Mouse (Mus musculus) midbrain, embryonic 15.5 days (tissue): Measurements from ENCODE around the gene Itch. TPM values are rescaled to one million over a fixed set of nuclear protein-coding genes. Genes with fewer than 3 reads are reported as not detected.
"Not testable (repeated sequence)": the region's sequence is repeated elsewhere in the genome, so short reads cannot be mapped to it uniquely, and the experiment has no call there.

ENCODE experiments used
- ATAC-seq: fragments of 200-750 bp; cut with Nextera tagmentation; replicated peaks from 2 replicates; pipeline ENCODE4 v1.8.0; 2017; ENCODE audit warnings: moderate TSS enrichment
- H3K27ac ChIP-seq: fragments of 300-500 bp; sonication (generic); 2 replicates; pipeline ENCODE4 v1.5.1; 2015; ENCODE audit warnings: mild to moderate bottlenecking, inconsistent platforms
- H3K27me3 ChIP-seq: fragments of 300-500 bp; sonication (generic); replicated peaks from 2 replicates; pipeline ENCODE4 v1.6.1; 2015; ENCODE audit warnings: inconsistent platforms
- H3K36me3 ChIP-seq: fragments of 300-500 bp; sonication (generic); replicated peaks from 2 replicates; pipeline ENCODE4 v1.6.1; 2015; ENCODE audit warnings: inconsistent platforms
- H3K4me1 ChIP-seq: fragments of 300-500 bp; sonication (generic); 2 replicates; pipeline ENCODE4 v1.6.1; 2015; ENCODE audit warnings: inconsistent platforms
- H3K4me2 ChIP-seq: fragments of 300-500 bp; sonication (generic); 2 replicates; pipeline ENCODE4 v1.6.1; 2015; ENCODE audit warnings: inconsistent platforms, mild to moderate bottlenecking, moderate library complexity
- H3K4me3 ChIP-seq: fragments of 300-500 bp; sonication (generic); 2 replicates; pipeline ENCODE4 v1.5.1; 2015; ENCODE audit warnings: mild to moderate bottlenecking, inconsistent platforms
- H3K9ac ChIP-seq: fragments of 300-500 bp; sonication (generic); 2 replicates; pipeline ENCODE4 v1.6.1; 2015; ENCODE audit warnings: mild to moderate bottlenecking, inconsistent platforms
- H3K9me3 ChIP-seq: fragments of 300-500 bp; sonication (generic); 2 replicates; pipeline ENCODE4 v1.6.1; 2016; ENCODE audit warnings: inconsistent platforms
- WGBS: fragments of 180-500 bp; shearing (Covaris S2); methylation state at CpG from one replicate; pipeline ENCODE4 v1.1.7; 2015; ENCODE audit warnings: mixed read lengths; 5-methylcytosine and 5-hydroxymethylcytosine counted together
- polyA plus RNA-seq: library from polyadenylated mRNA; unstranded; fragments of >200 nt; fragmentation: Nextera tagmentation; extraction: Ambion mirVana; gene quantifications from 2 replicates; pipeline ENCODE4 v1.2.1, GENCODE M21; 2015

Gene Itch
- polyA plus RNA-seq, 1 experiment from 2014 or later: 47.9 TPM

DNA sequence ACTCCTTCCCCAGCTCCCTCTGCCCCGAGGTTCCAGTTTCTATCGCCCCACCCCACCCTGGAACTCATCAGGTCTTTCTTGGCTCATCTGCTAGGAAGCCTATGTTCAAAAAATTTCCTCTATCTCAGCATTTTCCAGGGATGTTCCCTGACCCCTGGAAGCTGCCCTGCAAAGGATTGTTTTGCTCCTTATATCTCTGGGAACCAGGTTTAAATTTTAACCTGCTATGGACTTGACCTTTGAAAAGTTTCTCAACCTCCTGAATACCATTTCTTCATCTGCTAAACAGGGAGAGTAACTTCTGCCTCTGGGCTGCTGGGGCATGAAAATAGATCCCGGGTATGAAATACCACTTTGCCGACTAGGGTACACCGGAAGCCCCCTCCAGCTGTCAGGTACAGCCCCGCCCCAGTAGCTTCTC is 31.5 kb upstream of the Itch start:
- 0 out of 2 replicates have a peak, but pooled peaks cover 4% of the 10 kb centered on the region for H3K4me1 ChIP-seq
- H3K27ac ChIP-seq: no peak overlapping the region
- H3K27me3 ChIP-seq: no peaks in the 10 kb centered on the region
- WGBS: 74% methylated on average over 6 of the region's 6 CpGs
- H3K36me3 ChIP-seq: no peaks in the 10 kb centered on the region
- no peak overlapping the region for H3K4me2 ChIP-seq
- no peaks in the 10 kb centered on the region for H3K9me3 ChIP-seq
- no peak overlapping the region for H3K9ac ChIP-seq
- no peak for ATAC-seq
- H3K4me3 ChIP-seq: no peak overlapping the region

DNA sequence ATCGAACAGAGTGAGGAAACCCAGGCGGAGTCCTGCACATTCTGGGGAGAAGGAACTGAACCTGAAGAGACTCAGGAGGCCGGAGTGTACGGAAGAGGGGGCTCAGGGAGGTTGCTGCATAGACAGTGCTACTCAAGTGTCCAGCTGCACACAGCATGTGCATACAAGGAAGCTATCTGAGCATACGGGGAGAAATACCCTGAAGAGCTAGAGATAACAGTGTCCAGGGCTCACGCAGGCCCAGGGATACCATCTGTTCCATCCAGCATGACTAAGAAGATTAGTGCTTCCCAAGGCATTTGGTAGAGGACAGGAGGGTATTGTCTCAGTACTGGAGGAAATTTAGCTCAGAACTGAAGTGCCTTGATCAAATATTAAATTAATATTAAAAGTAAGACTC is 29.7 kb upstream of the Itch start:
- no peaks in the 10 kb centered on the region for H3K9me3 ChIP-seq
- 0 out of 2 replicates have a peak overlapping the region, but pooled peaks have one; percentile 26 for H3K27ac ChIP-seq
- H3K4me2 ChIP-seq: no peak overlapping the region
- H3K4me3 ChIP-seq: no peak overlapping the region
- H3K9ac ChIP-seq: no peak overlapping the region
- ATAC-seq: no peak
- H3K36me3 ChIP-seq: no peaks in the 10 kb centered on the region
- no peaks in the 10 kb centered on the region for H3K27me3 ChIP-seq
- H3K4me1 ChIP-seq: 0 out of 2 replicates have a peak, but pooled peaks cover 4% of the 10 kb centered on the region
- WGBS: 39% methylated on average over 6 of the region's 6 CpGs

GRCm38 (mm10) chr2:155107276-155107675 is 26.0 kb upstream of the Itch start:
- not testable (repeated sequence) for H3K4me2 ChIP-seq, H3K36me3 ChIP-seq, ATAC-seq, H3K4me3 ChIP-seq, H3K9me3 ChIP-seq, H3K27ac ChIP-seq, H3K4me1 ChIP-seq, H3K27me3 ChIP-seq, H3K9ac ChIP-seq
- 81% methylated on average over 9 of the region's 9 CpGs for WGBS

DNA sequence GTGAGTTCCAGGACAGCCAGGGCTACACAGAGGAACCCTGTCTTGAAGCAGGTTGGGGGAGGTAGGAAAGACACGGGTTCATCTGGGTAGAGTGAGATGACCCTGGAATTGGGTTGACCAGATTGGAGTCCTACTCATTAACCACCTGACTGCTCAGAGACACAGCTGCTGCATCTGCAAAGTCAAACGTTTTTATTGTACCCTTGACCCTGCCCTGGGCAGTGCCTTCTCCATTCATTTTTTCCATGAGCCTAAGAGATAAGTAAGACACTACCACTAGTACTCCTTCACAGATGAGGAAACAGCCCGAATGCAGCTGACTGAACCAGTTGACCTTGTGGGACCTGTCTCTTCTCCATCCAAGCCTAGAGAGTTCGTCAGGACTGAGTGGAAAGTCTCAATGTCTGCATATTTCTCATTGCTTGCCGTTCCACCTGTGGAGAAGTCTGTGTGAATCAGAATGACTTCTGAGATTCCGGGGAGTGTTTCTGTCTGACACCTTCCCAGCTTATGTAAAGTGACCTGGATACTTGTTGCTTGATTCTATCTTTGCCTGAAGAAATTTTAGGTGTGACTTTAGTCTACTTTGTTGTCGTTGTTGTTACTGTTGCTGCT is 18.0 kb upstream of the Itch start:
- no peak overlapping the region for H3K27ac ChIP-seq
- H3K27me3 ChIP-seq: no peaks in the 10 kb centered on the region
- H3K4me3 ChIP-seq: no peak overlapping the region
- no peak overlapping the region for H3K4me2 ChIP-seq
- WGBS: 65% methylated on average over 7 of the region's 7 CpGs
- H3K36me3 ChIP-seq: no peaks in the 10 kb centered on the region
- H3K9ac ChIP-seq: no peak overlapping the region
- H3K4me1 ChIP-seq: no peaks in the 10 kb centered on the region
- H3K9me3 ChIP-seq: peaks cover 4% of the 10 kb centered on the region; the same call in 1 of the 2 replicates
- ATAC-seq: no peak

DNA sequence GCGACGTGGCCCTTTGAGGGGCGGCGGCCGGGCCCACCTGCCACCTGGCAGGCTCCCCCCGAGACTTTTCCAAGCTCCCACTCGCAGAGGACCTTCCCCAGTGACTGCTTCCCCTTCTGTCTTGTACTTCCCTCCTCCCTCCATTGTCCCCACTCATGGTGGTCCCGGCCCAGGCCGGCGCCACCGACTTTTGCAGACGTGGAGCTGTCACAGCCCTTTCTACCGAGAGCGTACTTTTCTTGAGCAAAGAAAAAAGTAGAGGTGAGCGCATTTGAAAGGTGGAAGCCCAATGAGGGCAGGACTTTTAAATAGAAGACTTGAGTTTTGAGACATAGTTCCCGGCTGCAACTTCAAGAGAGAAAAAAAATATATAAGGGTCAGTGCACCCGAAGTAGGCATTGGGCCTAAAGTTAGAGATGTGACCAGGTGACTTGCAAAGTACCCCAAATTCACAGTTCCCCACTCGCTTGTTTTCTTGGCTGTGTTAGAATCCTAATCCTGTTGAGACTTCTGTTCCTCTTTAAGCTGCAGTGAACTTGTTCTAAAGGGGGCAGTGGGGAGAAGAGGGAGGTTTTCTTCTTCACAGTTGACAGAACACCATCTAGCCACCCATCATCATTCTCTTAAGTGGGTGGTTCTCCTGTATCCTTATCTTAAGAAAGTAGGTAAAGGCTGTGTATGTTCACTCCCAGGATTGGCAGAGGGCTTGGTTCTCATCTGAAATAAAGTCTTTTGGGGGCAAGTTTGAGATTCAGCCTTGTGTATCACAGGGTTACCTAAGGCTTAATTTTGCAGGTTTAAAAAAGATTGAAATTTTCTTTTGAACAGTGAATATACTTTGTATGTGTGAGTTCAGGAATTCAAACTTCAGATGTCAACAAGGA is 910 bp downstream of the Itch start:
- Histone ChIP-seq H3K9ac (peak overlapping the region; percentile 96), H3K27ac (peak overlapping the region; percentile 93), H3K4me2 (peak overlapping the region; percentile 65), H3K36me3 (peaks cover 11% of the 10 kb centered on the region), H3K9me3 (no peaks in the 10 kb centered on the region), H3K4me1 (peaks cover 25% of the 10 kb centered on the region), H3K4me3 (peak overlapping the region; percentile 96), H3K27me3 (no peaks in the 10 kb centered on the region)
- ATAC-seq: peak; percentile 66
- WGBS: 1% methylated on average over 18 of the region's 18 CpGs

DNA sequence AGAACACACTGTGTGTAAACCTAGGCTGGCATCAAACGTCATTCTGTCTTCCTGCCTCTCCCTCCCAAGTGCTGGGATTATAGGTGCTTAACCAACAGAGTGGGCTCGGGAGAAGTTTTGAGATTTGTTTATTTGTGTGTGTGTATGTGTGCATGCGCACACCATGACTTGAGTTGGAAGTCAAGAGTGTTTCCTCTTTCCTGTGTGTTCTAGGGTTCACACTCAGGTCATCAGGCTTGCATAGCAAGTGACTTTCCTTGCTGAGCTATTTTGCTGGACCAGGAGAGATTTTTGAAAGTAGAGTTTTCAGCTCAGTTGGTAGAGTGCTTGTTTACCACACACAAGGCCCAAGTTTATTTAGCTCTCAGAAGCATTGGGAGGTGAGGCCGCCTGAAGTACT is 1.8 kb downstream of the Itch start:
- H3K9me3 ChIP-seq: no peaks in the 10 kb centered on the region
- no peak for ATAC-seq
- H3K4me3 ChIP-seq: no peak overlapping the region
- H3K4me2 ChIP-seq: peak overlapping the region; percentile 65
- H3K9ac ChIP-seq: no peak overlapping the region
- WGBS: 75% methylated on average over 4 of the region's 4 CpGs
- H3K4me1 ChIP-seq: peaks cover 25% of the 10 kb centered on the region
- H3K27ac ChIP-seq: no peak overlapping the region
- H3K36me3 ChIP-seq: peaks cover 15% of the 10 kb centered on the region
- no peaks in the 10 kb centered on the region for H3K27me3 ChIP-seq

DNA sequence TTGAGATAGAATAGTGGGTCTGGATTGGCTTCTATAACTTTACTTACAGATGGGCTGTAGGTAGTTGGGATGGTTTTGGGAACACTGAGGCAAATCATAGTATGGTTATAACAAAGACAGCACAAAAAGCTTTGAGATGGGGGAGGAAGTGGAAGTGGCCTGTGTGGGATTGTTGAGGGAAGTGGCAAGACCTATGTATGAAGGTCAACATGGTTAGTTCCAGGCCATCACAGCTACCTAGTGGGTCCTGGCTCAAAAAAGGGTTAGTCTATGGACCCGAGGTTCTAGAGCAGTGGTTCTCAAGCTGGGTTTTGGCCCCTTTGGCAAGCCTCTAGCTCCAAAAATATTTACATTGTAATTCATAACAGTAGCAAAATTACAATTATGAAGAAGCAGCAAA is 2.2 kb downstream of the Itch start:
- H3K4me2 ChIP-seq: peak overlapping the region; percentile 65; the same call in 1 of the 2 replicates
- WGBS: 84% methylated on average over 1 of the region's 1 CpGs

GRCm38 (mm10) chr2:155140986-155141385 is 7.7 kb downstream of the Itch start:
- H3K9me3 ChIP-seq: no peaks in the 10 kb centered on the region
- no peaks in the 10 kb centered on the region for H3K27me3 ChIP-seq
- H3K4me1 ChIP-seq: peaks cover 8% of the 10 kb centered on the region
- H3K36me3 ChIP-seq: peaks cover 58% of the 10 kb centered on the region
- no peak overlapping the region for H3K4me3 ChIP-seq
- 86% methylated on average over 5 of the region's 5 CpGs for WGBS
- H3K4me2 ChIP-seq: no peak overlapping the region
- no peak for ATAC-seq
- H3K27ac ChIP-seq: no peak overlapping the region
- H3K9ac ChIP-seq: no peak overlapping the region

More for the DNA sequence above, 2.2 kb downstream of the Itch start:
- H3K36me3 ChIP-seq: peaks cover 19% of the 10 kb centered on the region
- H3K4me3 ChIP-seq: no peak overlapping the region
- H3K27me3 ChIP-seq: no peaks in the 10 kb centered on the region
- H3K27ac ChIP-seq: no peak overlapping the region
- peaks cover 25% of the 10 kb centered on the region for H3K4me1 ChIP-seq
- no peak overlapping the region for H3K9ac ChIP-seq
- no peaks in the 10 kb centered on the region for H3K9me3 ChIP-seq
- no peak for ATAC-seq

DNA sequence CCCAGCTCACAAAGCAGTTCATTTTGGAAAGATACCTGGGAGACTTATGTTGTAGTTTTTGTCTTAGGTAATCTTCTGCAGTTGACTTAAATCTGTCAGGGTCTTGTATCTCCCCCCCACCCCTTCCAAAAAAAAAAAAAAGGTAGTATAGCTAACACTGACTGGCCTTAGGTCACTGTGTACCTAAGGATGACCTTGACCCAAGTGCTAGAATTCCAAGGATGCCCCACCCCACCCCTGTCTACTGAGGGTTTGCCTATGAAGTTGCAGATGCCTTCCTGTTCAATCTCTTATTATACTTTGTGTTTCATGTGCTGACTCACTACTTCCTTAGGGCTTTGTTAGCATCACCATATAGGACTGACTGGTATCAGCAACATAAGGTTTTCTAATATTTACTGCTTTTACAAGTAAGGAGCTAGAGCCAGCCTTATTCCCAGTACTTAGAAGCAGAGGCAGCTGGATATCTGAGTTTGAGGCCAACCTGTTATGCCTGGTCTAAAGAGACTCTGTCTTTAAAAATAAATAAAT is 8.8 kb downstream of the Itch start:
- H3K27ac ChIP-seq: no peak overlapping the region
- ATAC-seq: no peak

GRCm38 (mm10) chr2:155149296-155149695 is 16.0 kb downstream of the Itch start:
- H3K27me3 ChIP-seq, ATAC-seq, H3K4me3 ChIP-seq, H3K9me3 ChIP-seq, H3K4me1 ChIP-seq, H3K4me2 ChIP-seq, H3K27ac ChIP-seq, H3K9ac ChIP-seq: not testable (repeated sequence)
- peaks cover 28% of the 10 kb centered on the region for H3K36me3 ChIP-seq

More for the DNA sequence above, 8.8 kb downstream of the Itch start:
- H3K4me2 ChIP-seq: no peak overlapping the region
- no peaks in the 10 kb centered on the region for H3K4me1 ChIP-seq
- 0 out of 2 replicates have a peak, but pooled peaks cover 5% of the 10 kb centered on the region for H3K9me3 ChIP-seq
- no peak overlapping the region for H3K4me3 ChIP-seq
- no peaks in the 10 kb centered on the region for H3K27me3 ChIP-seq
- H3K9ac ChIP-seq: no peak overlapping the region
- peaks cover 67% of the 10 kb centered on the region for H3K36me3 ChIP-seq

DNA sequence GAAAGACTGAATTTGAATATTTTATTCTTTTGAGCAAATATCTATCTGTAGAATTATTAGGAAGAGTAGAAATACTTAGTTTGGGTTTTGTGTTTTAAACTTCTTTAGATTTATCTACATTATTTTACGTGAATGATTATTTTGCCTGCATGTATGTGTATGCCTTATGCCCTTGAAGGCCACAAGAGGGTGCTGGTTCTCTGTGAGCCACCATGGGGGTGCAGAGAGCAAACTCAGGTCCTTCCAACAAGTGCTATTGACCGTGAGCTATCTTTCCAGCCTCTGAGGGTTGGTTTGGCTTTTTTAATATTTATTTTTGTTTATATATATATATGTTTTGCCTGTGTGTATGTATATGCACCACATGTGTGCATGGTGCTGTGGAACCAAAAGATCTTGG is 74.1 kb downstream of the Itch start:
- Histone ChIP-seq H3K4me2 (no peak overlapping the region), H3K36me3 (peaks cover 33% of the 10 kb centered on the region; the same call in 1 of the 2 replicates), H3K9me3 (no peaks in the 10 kb centered on the region), H3K4me1 (no peaks in the 10 kb centered on the region), H3K4me3 (no peak overlapping the region), H3K27ac (no peak overlapping the region), H3K9ac (no peak overlapping the region), H3K27me3 (no peaks in the 10 kb centered on the region)
- ATAC-seq: no peak
- 87% methylated on average over 2 of the region's 2 CpGs for WGBS

- no peak for ATAC-seq
These were observed 89.8 kb downstream of the Itch start for GRCm38 (mm10) chr2:155223145-155223544.

More at GRCm38 (mm10) chr2:155223145-155223544, 89.8 kb downstream of the Itch start:
- H3K27ac ChIP-seq: no peak overlapping the region
- H3K4me2 ChIP-seq: no peak overlapping the region
- WGBS: 79% methylated on average over 2 of the region's 2 CpGs
- H3K36me3 ChIP-seq: peaks cover 69% of the 10 kb centered on the region
- no peak overlapping the region for H3K4me3 ChIP-seq
- no peaks in the 10 kb centered on the region for H3K27me3 ChIP-seq
- no peak overlapping the region for H3K9ac ChIP-seq
- no peaks in the 10 kb centered on the region for H3K9me3 ChIP-seq
- H3K4me1 ChIP-seq: no peaks in the 10 kb centered on the region
